Mouse (Mus musculus): ENCODE measurements around the gene Ndufv2. TPM values are rescaled to one million over a fixed set of nuclear protein-coding genes. Genes with fewer than 3 reads are reported as not detected.

Gene Ndufv2
- polyA plus RNA-seq, 1 experiment from 2014 or later = 284 TPM

DNA sequence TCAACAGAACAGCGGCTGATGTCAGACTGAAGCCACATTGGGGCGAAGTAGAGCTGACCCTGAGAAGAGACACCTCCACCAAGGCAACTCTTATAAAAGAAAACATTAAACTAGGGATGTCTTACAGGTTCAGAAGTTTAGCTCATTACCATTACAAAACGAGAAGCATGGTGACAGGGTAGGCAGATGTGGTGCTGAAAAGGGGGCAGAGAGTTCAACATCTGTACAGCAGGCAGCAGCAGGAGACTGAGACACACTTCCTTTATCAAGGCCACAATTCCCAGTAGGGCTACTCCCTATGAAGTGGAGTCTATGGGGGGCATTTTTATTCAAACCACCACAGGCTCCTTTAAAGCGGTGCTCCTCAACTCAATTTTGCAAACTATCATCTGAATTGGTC, 6.8 kb upstream of the Ndufv2 start:
- H3K9me3 ChIP-seq = no peaks in the 10 kb centered on the region
- H3K4me2 ChIP-seq = no peak overlapping the region
- ATAC-seq (ENCODE audit: insufficient number of reproducible peaks, low FRiP score, low TSS enrichment, low read depth) = no peak
- no peaks in the 10 kb centered on the region for H3K27me3 ChIP-seq
- H3K4me1 ChIP-seq = peaks cover 17% of the 10 kb centered on the region
- H3K4me3 ChIP-seq = no peak overlapping the region
- H3K9ac ChIP-seq = no peak overlapping the region
- H3K36me3 ChIP-seq = no peaks in the 10 kb centered on the region
- WGBS = 72% methylated on average over 4 of the region's 4 CpGs
- H3K27ac ChIP-seq = no peak overlapping the region

DNA sequence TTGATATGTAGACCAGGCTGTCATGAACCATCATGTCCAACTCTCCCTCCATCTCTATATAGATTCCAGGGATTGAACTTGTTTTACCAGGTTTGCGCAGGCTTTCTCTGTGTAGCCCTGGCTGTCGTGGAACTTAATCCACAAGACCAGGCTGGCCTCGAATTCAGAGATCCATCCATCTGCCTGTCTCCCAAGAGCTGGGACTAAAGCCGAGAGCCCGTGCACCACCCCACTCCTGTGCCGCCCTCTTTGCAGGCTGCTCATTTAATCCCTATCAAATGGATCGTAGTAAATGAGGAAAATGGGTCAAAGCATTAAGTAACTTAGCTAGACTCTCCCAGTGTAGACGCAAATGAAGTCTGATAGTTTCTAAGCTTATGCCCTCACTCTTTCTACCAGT, 6.1 kb upstream of the Ndufv2 start:
- ATAC-seq (ENCODE audit: insufficient number of reproducible peaks, low FRiP score, low TSS enrichment, low read depth) = no peak
- 63% methylated on average over 8 of the region's 8 CpGs for WGBS
- H3K36me3 ChIP-seq = no peaks in the 10 kb centered on the region
- no peaks in the 10 kb centered on the region for H3K9me3 ChIP-seq
- no peak overlapping the region for H3K4me3 ChIP-seq
- H3K4me1 ChIP-seq = peaks cover 14% of the 10 kb centered on the region
- no peaks in the 10 kb centered on the region for H3K27me3 ChIP-seq
- H3K9ac ChIP-seq = no peak overlapping the region
- no peak overlapping the region for H3K4me2 ChIP-seq
- no peak overlapping the region for H3K27ac ChIP-seq

DNA sequence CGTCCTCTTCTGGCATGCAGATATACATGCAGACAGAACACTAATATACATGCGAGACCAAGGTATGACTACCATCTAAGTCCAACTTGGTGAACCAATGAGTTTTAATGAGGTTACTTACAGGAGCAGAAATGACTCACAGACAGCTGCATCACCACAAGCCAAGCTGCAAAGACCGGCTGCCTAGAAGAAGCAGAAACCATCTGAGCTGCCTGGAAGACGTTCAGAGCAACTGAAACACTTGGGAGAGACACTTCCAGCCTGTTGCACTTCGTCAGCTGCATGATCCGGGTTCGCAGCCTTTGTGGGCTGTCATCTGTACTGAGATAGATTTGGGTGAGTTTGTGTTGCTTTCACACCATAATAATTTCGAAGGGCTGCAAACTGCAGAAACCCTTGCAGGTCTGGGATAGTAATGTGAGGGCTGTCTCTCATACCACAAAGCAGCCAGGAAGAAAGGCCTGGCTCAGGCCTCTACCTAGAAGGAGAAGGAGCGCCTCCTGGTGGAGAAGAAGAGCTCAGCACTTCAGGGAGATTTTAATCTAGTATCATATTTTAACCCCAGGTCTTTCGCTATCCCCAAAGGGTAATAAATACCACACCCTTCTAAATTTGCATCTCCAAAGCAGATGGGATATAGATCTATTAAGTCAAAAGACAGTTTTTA, 5.4 kb upstream of the Ndufv2 start:
- no peaks in the 10 kb centered on the region for H3K9me3 ChIP-seq
- no peak overlapping the region for H3K27ac ChIP-seq
- H3K4me3 ChIP-seq = no peak overlapping the region
- ATAC-seq (ENCODE audit: insufficient number of reproducible peaks, low FRiP score, low TSS enrichment, low read depth) = no peak
- WGBS = 51% methylated on average over 10 of the region's 10 CpGs
- no peaks in the 10 kb centered on the region for H3K36me3 ChIP-seq
- peaks cover 9% of the 10 kb centered on the region for H3K4me1 ChIP-seq
- no peaks in the 10 kb centered on the region for H3K27me3 ChIP-seq
- H3K4me2 ChIP-seq = no peak overlapping the region
- no peak overlapping the region for H3K9ac ChIP-seq

GRCm38 (mm10) chr17:66104076-66104475, 2.7 kb upstream of the Ndufv2 start:
- no peaks in the 10 kb centered on the region for H3K27me3 ChIP-seq
- ATAC-seq (ENCODE audit: insufficient number of reproducible peaks, low FRiP score, low TSS enrichment, low read depth) = no peak
- H3K9me3 ChIP-seq = no peaks in the 10 kb centered on the region
- no peak overlapping the region for H3K9ac ChIP-seq
- peaks cover 16% of the 10 kb centered on the region for H3K4me1 ChIP-seq
- no peak overlapping the region for H3K4me3 ChIP-seq
- 84% methylated on average over 7 of the region's 7 CpGs for WGBS
- no peaks in the 10 kb centered on the region for H3K36me3 ChIP-seq
- no peak overlapping the region for H3K27ac ChIP-seq
- no peak overlapping the region for H3K4me2 ChIP-seq

GRCm38 (mm10) chr17:66100566-66101379, 586 bp downstream of the Ndufv2 start:
- Histone ChIP-seq H3K4me1 (peaks cover 14% of the 10 kb centered on the region), H3K27me3 (no peaks in the 10 kb centered on the region), H3K27ac (peak overlapping the region; percentile 93), H3K4me2 (peak overlapping the region; percentile 59), H3K4me3 (peak overlapping the region; percentile 97), H3K36me3 (no peaks in the 10 kb centered on the region), H3K9ac (peak overlapping the region; percentile 95), H3K9me3 (no peaks in the 10 kb centered on the region)
- WGBS = under 1% methylated on average over 41 of the region's 41 CpGs
- ATAC-seq (ENCODE audit: insufficient number of reproducible peaks, low FRiP score, low TSS enrichment, low read depth) = 0 out of 2 replicates have a peak, but pooled peaks have one; percentile 12

DNA sequence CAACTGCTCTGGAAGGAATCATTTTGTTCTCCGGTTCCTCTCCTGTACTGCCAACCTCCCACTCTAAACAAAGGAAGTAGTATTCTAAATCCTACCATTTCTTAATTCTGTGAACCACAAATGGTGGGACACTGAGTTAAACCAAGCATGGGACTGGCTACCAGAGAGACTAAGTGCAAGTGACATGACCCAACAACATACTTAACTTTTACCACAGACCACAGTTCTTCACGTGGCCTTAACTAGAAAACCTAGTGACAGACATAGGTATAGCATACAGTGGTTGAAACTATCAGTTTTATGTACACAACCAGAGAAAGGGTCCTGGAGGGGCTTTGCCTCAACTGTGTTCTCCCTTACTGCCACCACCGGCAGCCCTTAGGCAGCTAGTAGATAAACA, 8.7 kb downstream of the Ndufv2 start:
- H3K4me3 ChIP-seq = no peak overlapping the region
- ATAC-seq (ENCODE audit: insufficient number of reproducible peaks, low FRiP score, low TSS enrichment, low read depth) = no peak
- H3K27ac ChIP-seq = no peak overlapping the region
- WGBS = 83% methylated on average over 3 of the region's 3 CpGs
- no peak overlapping the region for H3K4me2 ChIP-seq
- H3K9ac ChIP-seq = no peak overlapping the region
- H3K4me1 ChIP-seq = no peaks in the 10 kb centered on the region
- peaks cover 26% of the 10 kb centered on the region for H3K36me3 ChIP-seq
- no peaks in the 10 kb centered on the region for H3K27me3 ChIP-seq
- no peaks in the 10 kb centered on the region for H3K9me3 ChIP-seq

- Histone ChIP-seq H3K9me3 (no peaks in the 10 kb centered on the region), H3K4me3 (no peak overlapping the region), H3K27ac (0 out of 2 replicates have a peak overlapping the region, but pooled peaks have one; percentile 38), H3K4me2 (no peak overlapping the region), H3K4me1 (no peaks in the 10 kb centered on the region), H3K27me3 (no peaks in the 10 kb centered on the region), H3K36me3 (peaks cover 31% of the 10 kb centered on the region), H3K9ac (no peak overlapping the region)
- WGBS = 84% methylated on average over 2 of the region's 2 CpGs
- ATAC-seq (ENCODE audit: insufficient number of reproducible peaks, low FRiP score, low TSS enrichment, low read depth) = no peak
Measured at GRCm38 (mm10) chr17:66092065-66092464, 9.3 kb downstream of the Ndufv2 start.

DNA sequence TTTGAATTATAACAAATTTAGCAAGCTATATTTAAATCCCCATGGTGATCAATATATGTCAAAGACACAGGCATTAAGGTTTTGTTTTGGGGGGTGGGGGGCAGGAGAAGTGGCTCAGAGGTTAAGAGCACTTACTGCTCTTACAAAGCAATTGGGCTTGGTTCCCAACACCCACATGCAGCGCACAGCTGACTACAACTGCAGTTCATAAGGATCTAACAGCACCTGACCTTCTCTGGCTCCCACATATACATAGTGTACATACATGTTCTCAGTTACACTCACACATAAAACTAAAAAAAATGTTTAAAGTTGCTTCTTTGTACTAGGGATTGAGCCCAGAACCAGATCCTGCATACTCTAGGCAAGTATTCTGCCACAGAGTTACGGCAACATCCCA, 10.0 kb downstream of the Ndufv2 start:
- Histone ChIP-seq H3K4me1 (no peaks in the 10 kb centered on the region), H3K9me3 (no peaks in the 10 kb centered on the region), H3K9ac (no peak overlapping the region), H3K27ac (no peak overlapping the region), H3K27me3 (no peaks in the 10 kb centered on the region), H3K36me3 (peaks cover 36% of the 10 kb centered on the region), H3K4me3 (no peak overlapping the region), H3K4me2 (no peak overlapping the region)
- 87% methylated on average over 2 of the region's 2 CpGs for WGBS
- ATAC-seq (ENCODE audit: insufficient number of reproducible peaks, low FRiP score, low TSS enrichment, low read depth) = no peak

GRCm38 (mm10) chr17:66090251-66090650, 11.1 kb downstream of the Ndufv2 start:
- peaks cover 46% of the 10 kb centered on the region for H3K36me3 ChIP-seq
- no peaks in the 10 kb centered on the region for H3K4me1 ChIP-seq
- no peak overlapping the region for H3K27ac ChIP-seq
- no peaks in the 10 kb centered on the region for H3K9me3 ChIP-seq
- no peak overlapping the region for H3K4me3 ChIP-seq
- no peaks in the 10 kb centered on the region for H3K27me3 ChIP-seq
- no peak for ATAC-seq (ENCODE audit: insufficient number of reproducible peaks, low FRiP score, low TSS enrichment, low read depth)
- H3K9ac ChIP-seq = no peak overlapping the region
- H3K4me2 ChIP-seq = no peak overlapping the region

- Histone ChIP-seq H3K4me2 (no peak overlapping the region), H3K9me3 (no peaks in the 10 kb centered on the region), H3K27me3 (no peaks in the 10 kb centered on the region), H3K27ac (no peak overlapping the region), H3K36me3 (peaks cover 50% of the 10 kb centered on the region), H3K9ac (no peak overlapping the region), H3K4me1 (no peaks in the 10 kb centered on the region), H3K4me3 (no peak overlapping the region)
- no peak for ATAC-seq (ENCODE audit: insufficient number of reproducible peaks, low FRiP score, low TSS enrichment, low read depth)
- WGBS = 96% methylated on average over 1 of the region's 1 CpGs
Measured at GRCm38 (mm10) chr17:66085038-66085437, 16.3 kb downstream of the Ndufv2 start.

- Histone ChIP-seq H3K4me1 (no peaks in the 10 kb centered on the region), H3K36me3 (peaks cover 53% of the 10 kb centered on the region), H3K9me3 (no peaks in the 10 kb centered on the region), H3K27ac (no peak overlapping the region), H3K4me2 (no peak overlapping the region), H3K27me3 (no peaks in the 10 kb centered on the region), H3K4me3 (no peak overlapping the region), H3K9ac (no peak overlapping the region)
- ATAC-seq (ENCODE audit: insufficient number of reproducible peaks, low FRiP score, low TSS enrichment, low read depth) = no peak
- WGBS = 91% methylated on average over 1 of the region's 1 CpGs
Measured at GRCm38 (mm10) chr17:66084486-66084885, 16.9 kb downstream of the Ndufv2 start.

DNA sequence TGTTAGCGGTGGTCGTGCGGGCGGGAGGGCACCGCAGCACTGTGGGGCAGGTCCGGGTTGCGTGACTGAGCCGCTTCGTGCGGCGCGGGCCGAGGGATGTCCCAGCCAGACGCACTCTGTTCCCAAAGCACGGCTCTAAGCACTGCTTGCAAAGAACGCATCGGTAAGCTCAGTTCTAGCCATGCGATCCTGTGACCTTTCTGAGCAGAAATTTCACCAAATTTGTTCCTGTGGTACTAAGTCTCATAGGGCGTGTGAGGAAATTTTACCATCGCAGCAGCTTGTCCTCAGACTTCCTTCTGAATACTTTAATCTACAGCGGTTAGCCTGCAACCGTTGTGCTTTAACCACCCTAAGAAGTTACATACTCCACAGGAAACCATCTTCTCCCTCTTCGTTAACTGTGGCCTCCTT, 23.9 kb downstream of the Ndufv2 start:
- Histone ChIP-seq H3K4me3 (peak overlapping the region; percentile 98), H3K4me1 (0 out of 2 replicates have a peak, but pooled peaks cover 8% of the 10 kb centered on the region), H3K9ac (peak overlapping the region; percentile 60), H3K36me3 (peaks cover 21% of the 10 kb centered on the region), H3K9me3 (no peaks in the 10 kb centered on the region), H3K4me2 (peak overlapping the region; percentile 74), H3K27ac (peak overlapping the region; percentile 93), H3K27me3 (no peaks in the 10 kb centered on the region)
- 1% methylated on average over 23 of the region's 23 CpGs for WGBS
- peak; percentile 66; the same call in 1 of the 2 replicates for ATAC-seq (ENCODE audit: insufficient number of reproducible peaks, low FRiP score, low TSS enrichment, low read depth)

All from limb, embryonic 15.5 days (tissue).